Mouse (Mus musculus) midbrain, embryonic 10.5 days (tissue): ENCODE measurements around the gene Rhbdl2. TPM values are rescaled to one million over a fixed set of nuclear protein-coding genes. Genes with fewer than 3 reads are reported as not detected.

ENCODE experiments used
- DNase-seq: peaks from one replicate; pipeline ENCODE4 v3.0.0-alpha.2; 2017; ENCODE audit warnings: low spot score
- H3K27ac ChIP-seq: fragments of 300-500 bp; sonication (generic); replicated peaks from 2 replicates; pipeline ENCODE4 v1.5.1; 2016; ENCODE audit warnings: mild to moderate bottlenecking
- H3K27me3 ChIP-seq: fragments of 300-500 bp; sonication (generic); 2 replicates; pipeline ENCODE4 v1.6.1; 2016; ENCODE audit warnings: low read depth, mild to moderate bottlenecking; ENCODE audit not compliant: poor library complexity, severe bottlenecking
- H3K36me3 ChIP-seq: fragments of 300-500 bp; sonication (generic); 2 replicates; pipeline ENCODE4 v1.6.1; 2016; ENCODE audit warnings: mild to moderate bottlenecking, moderate library complexity
- H3K4me1 ChIP-seq: fragments of 300-500 bp; sonication (generic); 2 replicates; pipeline ENCODE4 v1.6.1; 2016
- H3K4me3 ChIP-seq: fragments of 300-500 bp; sonication (generic); 2 replicates; pipeline ENCODE4 v1.5.1; 2016; ENCODE audit warnings: mild to moderate bottlenecking, moderate library complexity
- H3K9me3 ChIP-seq: fragments of 300-500 bp; sonication (generic); replicated peaks from 2 replicates; pipeline ENCODE4 v1.6.1; 2016; ENCODE audit warnings: mild to moderate bottlenecking
- WGBS: fragments of 180-500 bp; shearing (Covaris S2); methylation state at CpG from one replicate; pipeline ENCODE4 v1.1.7; 2016; 5-methylcytosine and 5-hydroxymethylcytosine counted together
- polyA plus RNA-seq: library from polyadenylated mRNA; unstranded; fragments of >200 nt; fragmentation: Nextera tagmentation; extraction: Ambion mirVana; gene quantifications from 2 replicates; pipeline ENCODE4 v1.2.1, GENCODE M21; 2016

Rhbdl2 gene
- polyA plus RNA-seq, 1 experiment from 2014 or later = 0.11 TPM

- Histone ChIP-seq H3K4me3 (no peak overlapping the region), H3K27ac (no peak overlapping the region), H3K9me3 (no peaks in the 10 kb centered on the region), H3K27me3 (no peaks in the 10 kb centered on the region), H3K36me3 (no peaks in the 10 kb centered on the region), H3K4me1 (peaks cover 10% of the 10 kb centered on the region)
- DNase-seq = no peak
- WGBS = 94% methylated on average over 2 of the region's 2 CpGs
These were observed 5.0 kb downstream of the Rhbdl2 start for GRCm38 (mm10) chr4:123792666-123793065.

- WGBS = 97% methylated on average over 6 of the region's 6 CpGs
- no peak overlapping the region for H3K4me3 ChIP-seq
- H3K27ac ChIP-seq = no peak overlapping the region
- no peaks in the 10 kb centered on the region for H3K9me3 ChIP-seq
- no peak for DNase-seq
- peaks cover 12% of the 10 kb centered on the region for H3K4me1 ChIP-seq
- no peaks in the 10 kb centered on the region for H3K27me3 ChIP-seq
- no peaks in the 10 kb centered on the region for H3K36me3 ChIP-seq
These were observed 5.5 kb downstream of the Rhbdl2 start for GRCm38 (mm10) chr4:123793136-123793535.

- Histone ChIP-seq H3K9me3 (no peaks in the 10 kb centered on the region), H3K4me1 (peaks cover 13% of the 10 kb centered on the region), H3K4me3 (no peak overlapping the region), H3K27me3 (no peaks in the 10 kb centered on the region), H3K27ac (no peak overlapping the region), H3K36me3 (no peaks in the 10 kb centered on the region)
- no peak for DNase-seq
- WGBS = 87% methylated on average over 2 of the region's 2 CpGs
These were observed 7.4 kb downstream of the Rhbdl2 start for GRCm38 (mm10) chr4:123795057-123795456.

- Histone ChIP-seq H3K27ac (no peak overlapping the region), H3K36me3 (no peaks in the 10 kb centered on the region), H3K9me3 (no peaks in the 10 kb centered on the region), H3K4me1 (peaks cover 13% of the 10 kb centered on the region), H3K27me3 (no peaks in the 10 kb centered on the region), H3K4me3 (no peak overlapping the region)
- no peak for DNase-seq
- 88% methylated on average over 3 of the region's 3 CpGs for WGBS
These were observed 9.7 kb downstream of the Rhbdl2 start for GRCm38 (mm10) chr4:123797403-123797802.

GRCm38 (mm10) chr4:123797856-123798255 is 10.2 kb downstream of the Rhbdl2 start:
- H3K4me1 ChIP-seq = peaks cover 13% of the 10 kb centered on the region
- no peak overlapping the region for H3K4me3 ChIP-seq
- no peak overlapping the region for H3K27ac ChIP-seq
- H3K9me3 ChIP-seq = no peaks in the 10 kb centered on the region
- no peaks in the 10 kb centered on the region for H3K27me3 ChIP-seq
- WGBS = 49% methylated on average over 7 of the region's 7 CpGs
- H3K36me3 ChIP-seq = no peaks in the 10 kb centered on the region
- peak; percentile 40 for DNase-seq

GRCm38 (mm10) chr4:123803642-123804041 is 16.0 kb downstream of the Rhbdl2 start:
- Histone ChIP-seq H3K36me3 (no peaks in the 10 kb centered on the region), H3K27me3 (no peaks in the 10 kb centered on the region), H3K27ac (no peak overlapping the region), H3K9me3 (no peaks in the 10 kb centered on the region), H3K4me3 (no peak overlapping the region), H3K4me1 (no peaks in the 10 kb centered on the region)
- no peak for DNase-seq
- WGBS = 83% methylated on average over 6 of the region's 6 CpGs

GRCm38 (mm10) chr4:123808304-123808703 is 20.6 kb downstream of the Rhbdl2 start:
- Histone ChIP-seq H3K4me3 (no peak overlapping the region), H3K9me3 (no peaks in the 10 kb centered on the region), H3K27me3 (no peaks in the 10 kb centered on the region), H3K27ac (no peak overlapping the region), H3K4me1 (no peaks in the 10 kb centered on the region), H3K36me3 (no peaks in the 10 kb centered on the region)
- 92% methylated on average over 11 of the region's 11 CpGs for whole genome bisulfite sequencing
- DNase-seq = no peak

GRCm38 (mm10) chr4:123810475-123811295 is 23.0 kb downstream of the Rhbdl2 start:
- H3K27ac ChIP-seq = no peak overlapping the region
- peaks cover 8% of the 10 kb centered on the region for H3K4me1 ChIP-seq
- no peaks in the 10 kb centered on the region for H3K9me3 ChIP-seq
- DNase-seq = no peak
- H3K36me3 ChIP-seq = no peaks in the 10 kb centered on the region
- no peak overlapping the region for H3K4me3 ChIP-seq
- 88% methylated on average over 12 of the region's 12 CpGs for WGBS
- H3K27me3 ChIP-seq = no peaks in the 10 kb centered on the region

- H3K27ac ChIP-seq = no peak overlapping the region
- H3K36me3 ChIP-seq = no peaks in the 10 kb centered on the region
- DNase-seq = no peak
- peaks cover 8% of the 10 kb centered on the region for H3K4me1 ChIP-seq
- H3K27me3 ChIP-seq = no peaks in the 10 kb centered on the region
- no peak overlapping the region for H3K4me3 ChIP-seq
- WGBS = 81% methylated on average over 3 of the region's 3 CpGs
- H3K9me3 ChIP-seq = no peaks in the 10 kb centered on the region
These were observed 24.9 kb downstream of the Rhbdl2 start for GRCm38 (mm10) chr4:123812525-123812924.

GRCm38 (mm10) chr4:123814030-123814501 is 26.4 kb downstream of the Rhbdl2 start:
- Histone ChIP-seq H3K27ac (no peak overlapping the region), H3K4me3 (no peak overlapping the region), H3K9me3 (no peaks in the 10 kb centered on the region), H3K4me1 (peaks cover 11% of the 10 kb centered on the region), H3K27me3 (no peaks in the 10 kb centered on the region), H3K36me3 (no peaks in the 10 kb centered on the region)
- 69% methylated on average over 7 of the region's 7 CpGs for WGBS
- DNase-seq = no peak

- peaks cover 10% of the 10 kb centered on the region for H3K4me1 ChIP-seq
- no peaks in the 10 kb centered on the region for H3K36me3 ChIP-seq
- H3K27ac ChIP-seq = no peak overlapping the region; the same call in 1 of the 2 replicates
- no peak overlapping the region for H3K4me3 ChIP-seq
- H3K27me3 ChIP-seq = no peaks in the 10 kb centered on the region
- 46% methylated on average over 4 of the region's 4 CpGs for WGBS
- peak; percentile 12 for DNase-seq
- no peaks in the 10 kb centered on the region for H3K9me3 ChIP-seq
These were observed 31.5 kb downstream of the Rhbdl2 start for GRCm38 (mm10) chr4:123819093-123819610.

- H3K36me3 ChIP-seq = no peaks in the 10 kb centered on the region
- whole genome bisulfite sequencing = 86% methylated on average over 8 of the region's 8 CpGs
These were observed 54.5 kb downstream of the Rhbdl2 start for GRCm38 (mm10) chr4:123842126-123842525.

GRCm38 (mm10) chr4:123856888-123857287 is 69.2 kb downstream of the Rhbdl2 start:
- DNase-seq = no peak
- Histone ChIP-seq H3K9me3 (peaks cover 4% of the 10 kb centered on the region; the same call in 1 of the 2 replicates), H3K36me3 (no peaks in the 10 kb centered on the region), H3K27me3 (no peaks in the 10 kb centered on the region), H3K4me1 (no peaks in the 10 kb centered on the region), H3K27ac (no peak overlapping the region), H3K4me3 (no peak overlapping the region)
- WGBS = 80% methylated on average over 4 of the region's 4 CpGs

More at GRCm38 (mm10) chr4:123842126-123842525, 54.5 kb downstream of the Rhbdl2 start:
- Histone ChIP-seq H3K27ac (no peak overlapping the region), H3K27me3 (no peaks in the 10 kb centered on the region), H3K4me1 (no peaks in the 10 kb centered on the region), H3K9me3 (no peaks in the 10 kb centered on the region), H3K4me3 (no peak overlapping the region)
- no peak for DNase-seq
